Mouse (Mus musculus) spleen, adult 18-20 months (tissue): ENCODE measurements around the gene Dcbld2.

Source experiments
- DNase-seq, 2 experiments: peaks; one replicate each; pipeline ENCODE4 v3.0.0; 2022; ENCODE audit warnings: mixed read lengths in 2 of 2

The Dcbld2 gene

DNA sequence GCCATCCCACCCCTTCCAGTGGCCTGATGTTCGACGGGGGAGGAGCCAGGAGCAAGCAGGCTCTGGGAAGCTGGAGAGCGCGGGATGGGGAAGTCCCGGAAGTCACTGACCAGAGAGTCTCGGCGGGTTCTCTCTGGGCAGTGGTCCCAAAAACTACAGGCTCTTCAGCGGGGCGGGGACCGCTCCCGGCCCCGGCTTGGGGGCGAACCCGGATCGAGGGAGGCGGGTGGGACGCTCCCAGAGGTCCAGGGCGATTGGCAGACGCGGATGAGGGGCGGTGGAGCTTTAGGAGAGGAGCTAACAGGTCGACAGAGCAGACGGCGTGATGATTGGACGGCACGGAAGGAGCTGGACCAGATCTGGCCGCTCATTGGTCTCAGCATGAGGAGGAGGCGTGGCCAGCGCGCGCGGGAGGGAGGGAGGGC is at the start of gene Dcbld2:
Dcbld2 (plus strand) TSS at position 382 of the 425 bp plus-strand sequence.
- DNase-seq: peak; percentile 86 to 90

DNA sequence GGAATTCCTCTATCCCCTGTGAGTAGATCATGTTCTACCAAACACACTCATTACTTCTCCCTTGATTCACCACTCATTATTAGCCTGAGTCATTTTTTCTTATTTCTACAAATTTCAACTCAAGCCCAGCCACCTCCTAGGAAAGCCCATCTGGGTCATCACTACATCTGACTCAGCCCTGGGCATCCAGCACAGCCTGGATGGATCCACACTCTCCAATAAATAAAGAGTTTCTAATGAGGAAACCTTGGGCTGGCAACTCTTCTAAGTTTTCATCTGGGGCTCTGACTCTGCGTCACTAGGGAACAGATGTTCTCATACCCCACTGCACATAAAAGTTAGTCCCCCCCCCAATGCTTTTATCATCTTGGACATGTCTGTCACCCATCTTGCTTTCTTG is 31.1 kb upstream of the Dcbld2 start:
- DNase-seq: no peak

- DNase-seq: no peak
These were observed 30.3 kb upstream of the Dcbld2 start for GRCm38 (mm10) chr16:58377756-58378503.

DNA sequence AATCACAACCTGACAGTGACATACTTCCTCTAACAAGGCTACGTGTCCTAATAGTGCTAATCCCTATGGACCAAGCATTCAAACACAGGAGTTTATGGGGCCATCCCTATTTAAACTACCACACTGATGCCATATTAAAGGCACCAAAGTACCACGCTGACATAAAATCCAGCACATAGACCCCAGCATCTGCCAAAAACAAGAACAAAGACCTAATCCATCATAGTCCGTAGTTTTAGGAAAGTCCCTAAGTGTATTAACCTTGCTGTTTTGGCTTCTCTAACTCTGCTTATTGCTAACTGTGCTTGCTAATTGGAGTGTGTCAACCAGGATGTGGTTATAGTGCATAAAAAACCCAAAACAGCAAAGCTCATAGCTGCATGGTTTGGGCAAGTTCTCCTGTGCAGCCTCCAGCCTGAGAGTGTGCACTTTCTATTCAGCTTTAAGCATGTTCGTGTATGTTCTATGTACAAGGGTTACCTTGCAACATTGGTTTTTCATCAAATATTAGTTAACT is 21.9 kb upstream of the Dcbld2 start:
- DNase-seq: no peak

GRCm38 (mm10) chr16:58389143-58389755 is 19.0 kb upstream of the Dcbld2 start:
- DNase-seq: no peak

GRCm38 (mm10) chr16:58393036-58393435 is 15.2 kb upstream of the Dcbld2 start:
- no peak for DNase-seq

GRCm38 (mm10) chr16:58394156-58394555 is 14.1 kb upstream of the Dcbld2 start:
- DNase-seq: no peak

DNA sequence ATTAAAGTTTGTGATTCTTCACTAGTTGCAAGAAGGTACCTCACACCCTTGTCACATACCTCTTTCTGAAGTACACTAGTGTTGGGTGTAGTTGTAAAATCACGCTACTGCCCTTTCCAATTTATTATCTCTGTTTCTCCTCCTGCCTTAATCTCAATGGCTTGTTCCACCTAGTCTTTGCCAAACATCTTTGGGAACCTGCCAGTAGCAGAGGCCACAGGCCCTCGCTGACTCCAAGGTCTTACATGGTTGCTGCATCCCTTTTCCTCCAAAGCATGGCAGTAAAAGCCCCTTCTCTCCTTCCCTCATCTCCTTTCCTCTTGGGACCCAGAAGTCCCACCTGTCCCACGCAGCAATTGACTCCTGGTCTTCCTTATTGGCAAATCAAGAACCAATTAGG is 9.6 kb upstream of the Dcbld2 start:
- no peak for DNase-seq

GRCm38 (mm10) chr16:58401079-58401478 is 7.2 kb upstream of the Dcbld2 start:
- no peak for DNase-seq

- DNase-seq: no peak
These were observed 3.6 kb upstream of the Dcbld2 start for GRCm38 (mm10) chr16:58404665-58405064.

DNA sequence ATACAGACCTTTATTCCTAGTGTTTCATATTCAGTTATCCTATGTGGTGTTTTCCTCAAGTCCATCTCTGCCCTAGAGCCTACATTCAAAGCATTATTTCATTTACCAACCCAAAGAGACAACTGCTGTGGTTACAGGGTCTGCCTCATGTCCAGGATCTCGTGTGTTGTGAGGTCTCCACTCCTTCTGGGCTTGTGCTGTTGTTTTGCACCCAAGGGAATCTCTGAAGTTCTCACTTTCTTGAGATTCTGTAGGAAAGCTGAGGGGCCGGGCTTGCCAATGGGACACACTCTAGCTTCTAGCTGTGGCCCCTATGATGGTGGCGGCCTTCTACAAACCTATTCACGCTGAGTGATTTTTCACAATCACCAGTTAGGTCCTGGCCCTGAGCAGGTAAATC is 3.0 kb upstream of the Dcbld2 start:
- DNase-seq: no peak

- peak; percentile 25 to 40 for DNase-seq
These were observed 441 bp downstream of the Dcbld2 start for GRCm38 (mm10) chr16:58408487-58409281.

DNA sequence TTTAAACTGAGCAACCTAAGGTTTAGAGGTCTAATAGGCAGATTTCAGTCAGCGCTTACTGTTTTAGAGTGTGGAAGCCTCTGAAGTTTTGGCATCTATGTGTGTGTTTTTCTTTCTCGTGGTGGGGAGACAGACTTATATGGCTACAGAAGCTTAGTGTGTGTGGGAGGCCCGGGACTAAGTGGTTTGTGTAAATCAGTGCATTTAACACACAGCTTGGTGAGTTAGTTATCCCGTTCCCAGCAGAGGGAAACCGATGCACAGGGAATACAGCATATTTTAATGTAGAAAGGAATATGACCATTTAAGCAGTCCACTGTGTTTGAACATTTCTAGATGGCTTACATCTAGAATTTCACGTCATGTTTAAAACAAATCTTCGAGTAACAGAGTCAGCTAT is 1.6 kb downstream of the Dcbld2 start:
- no peak for DNase-seq

- DNase-seq: no peak
These were observed 6.6 kb downstream of the Dcbld2 start for GRCm38 (mm10) chr16:58414801-58415200.

GRCm38 (mm10) chr16:58415500-58415899 is 7.3 kb downstream of the Dcbld2 start:
- DNase-seq: no peak

GRCm38 (mm10) chr16:58421696-58422354 is 13.6 kb downstream of the Dcbld2 start:
- no peak for DNase-seq

- no peak for DNase-seq
These were observed 22.0 kb downstream of the Dcbld2 start for GRCm38 (mm10) chr16:58430246-58430645.

DNA sequence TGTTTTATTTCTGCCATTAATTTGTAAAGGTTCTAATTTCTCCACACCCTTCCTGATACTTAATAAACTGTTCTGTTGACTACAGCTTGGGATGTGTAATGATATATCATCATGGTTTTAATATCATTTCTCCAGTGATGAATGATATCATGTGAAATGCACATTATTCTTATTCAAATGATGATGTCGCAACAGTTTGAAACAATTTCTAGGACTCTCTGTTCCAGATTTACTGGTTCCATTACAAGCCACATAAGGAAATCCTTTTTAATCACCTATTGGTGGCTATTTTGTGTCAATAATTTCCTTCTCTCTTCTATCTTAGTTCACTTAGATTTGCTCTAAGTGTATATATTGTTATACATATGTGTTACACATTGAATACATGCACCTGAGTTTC is 24.1 kb downstream of the Dcbld2 start:
- no peak for DNase-seq

DNA sequence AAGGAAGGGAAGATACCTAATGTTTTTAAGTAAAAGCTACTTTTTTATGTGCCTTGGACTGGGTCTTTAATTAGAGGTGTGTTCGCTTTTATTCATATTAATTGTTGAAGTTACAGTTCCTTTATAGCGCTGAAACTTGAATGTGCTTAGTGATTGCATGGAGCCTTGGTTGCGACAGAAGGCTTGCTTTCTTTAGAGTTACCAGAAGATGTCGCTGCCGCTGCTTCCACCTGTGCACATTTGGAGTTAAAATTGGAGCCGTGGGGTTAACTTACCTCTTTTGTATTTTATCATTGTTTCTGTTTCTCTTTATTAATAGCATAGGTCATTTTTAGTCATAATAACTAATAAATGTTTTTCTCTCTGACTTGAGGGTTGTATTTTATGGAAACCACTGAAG is 36.5 kb downstream of the Dcbld2 start:
- DNase-seq: no peak

GRCm38 (mm10) chr16:58446281-58447259 is 38.3 kb downstream of the Dcbld2 start:
- no peak for DNase-seq

DNA sequence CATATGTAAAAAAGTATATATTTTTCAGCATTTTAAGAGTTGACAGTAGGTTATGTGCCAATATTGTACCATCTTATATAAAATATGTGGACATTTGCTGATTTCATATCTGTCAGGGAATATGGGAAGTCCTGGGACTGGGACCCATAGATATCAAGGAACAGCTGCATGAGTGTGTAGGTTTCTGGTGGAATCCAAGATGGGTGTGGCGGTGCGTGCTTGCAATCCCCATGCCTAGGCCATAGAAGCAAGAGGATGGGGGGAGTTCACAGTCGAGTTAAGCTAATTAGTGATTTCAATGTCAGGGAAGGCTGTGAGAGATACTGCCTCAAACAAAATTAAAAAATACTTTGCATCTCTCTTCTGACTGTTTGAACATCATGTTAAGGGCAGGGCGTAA is 40.8 kb downstream of the Dcbld2 start:
- no peak for DNase-seq

- no peak for DNase-seq
These were observed 42.4 kb downstream of the Dcbld2 start for GRCm38 (mm10) chr16:58450648-58451047.
